Mouse (Mus musculus): Measurements from ENCODE around the gene Ube2g2. TPM values are rescaled to one million over a fixed set of nuclear protein-coding genes. Genes with fewer than 3 reads are reported as not detected.
"Not testable (repeated sequence)": the region's sequence is repeated elsewhere in the genome, so short reads cannot be mapped to it uniquely, and the experiment has no call there.

Gene Ube2g2
- total RNA-seq, 2 experiments from 2014 or later: 42.2 to 44.3 TPM

GRCm38 (mm10) chr10:77636234-77636922, 14.3 kb downstream of the Ube2g2 start:
- DNase-seq (ENCODE audit: low spot score in 2 of 2): no peak

GRCm38 (mm10) chr10:77638956-77639355, 16.9 kb downstream of the Ube2g2 start:
- DNase-seq (ENCODE audit: low spot score in 2 of 2): no peak

GRCm38 (mm10) chr10:77643160-77643559, 21.1 kb downstream of the Ube2g2 start:
- DNase-seq (ENCODE audit: low spot score in 2 of 2): no peak

GRCm38 (mm10) chr10:77645571-77645970, 23.5 kb downstream of the Ube2g2 start:
- DNase-seq (ENCODE audit: low spot score in 2 of 2): no peak

- DNase-seq (ENCODE audit: low spot score in 2 of 2): no peak
Measured at GRCm38 (mm10) chr10:77647461-77647860, 25.4 kb downstream of the Ube2g2 start.

GRCm38 (mm10) chr10:77647901-77648300, 25.8 kb downstream of the Ube2g2 start:
- DNase-seq (ENCODE audit: low spot score in 2 of 2): no peak

- no peak for DNase-seq (ENCODE audit: low spot score in 2 of 2)
Measured at GRCm38 (mm10) chr10:77652046-77652445, 30.0 kb downstream of the Ube2g2 start.

GRCm38 (mm10) chr10:77658286-77658994, 36.4 kb downstream of the Ube2g2 start:
- DNase-seq (ENCODE audit: low spot score in 2 of 2): no peak

GRCm38 (mm10) chr10:77663949-77664665, 42.0 kb downstream of the Ube2g2 start:
- DNase-seq (ENCODE audit: low spot score in 2 of 2): no peak

- DNase-seq (ENCODE audit: low spot score in 2 of 2): no peak
Measured at GRCm38 (mm10) chr10:77666342-77666741, 44.3 kb downstream of the Ube2g2 start.

- no peak for DNase-seq (ENCODE audit: low spot score in 2 of 2)
Measured at GRCm38 (mm10) chr10:77667402-77667801, 45.3 kb downstream of the Ube2g2 start.

- no peak for DNase-seq (ENCODE audit: low spot score in 2 of 2)
Measured at GRCm38 (mm10) chr10:77670710-77671109, 48.6 kb downstream of the Ube2g2 start.

- no peak for DNase-seq (ENCODE audit: low spot score in 2 of 2)
Measured at GRCm38 (mm10) chr10:77671519-77671918, 49.4 kb downstream of the Ube2g2 start.

- no peak for DNase-seq (ENCODE audit: low spot score in 2 of 2)
Measured at GRCm38 (mm10) chr10:77673765-77674164, 51.7 kb downstream of the Ube2g2 start.

GRCm38 (mm10) chr10:77677562-77677961, 55.5 kb downstream of the Ube2g2 start:
- DNase-seq (ENCODE audit: low spot score in 2 of 2): no peak

GRCm38 (mm10) chr10:77682994-77683393, 60.9 kb downstream of the Ube2g2 start:
- DNase-seq (ENCODE audit: low spot score in 2 of 2): no peak

GRCm38 (mm10) chr10:77684181-77684580, 62.1 kb downstream of the Ube2g2 start:
- no peak for DNase-seq (ENCODE audit: low spot score in 2 of 2)

- no peak for DNase-seq (ENCODE audit: low spot score in 2 of 2)
Measured at GRCm38 (mm10) chr10:77685895-77686664, 64.0 kb downstream of the Ube2g2 start, which contains the start of gene Tspear. Gene Tspear, plus strand, starts transcription at chr10:77686569.

GRCm38 (mm10) chr10:77687021-77687420, 64.9 kb downstream of the Ube2g2 start:
- DNase-seq (ENCODE audit: low spot score in 2 of 2): no peak

- DNase-seq (ENCODE audit: low spot score in 2 of 2): not testable (repeated sequence)
Measured at GRCm38 (mm10) chr10:77690356-77690807, 68.3 kb downstream of the Ube2g2 start, which contains the start of gene Gm19402. Gene Gm19402, minus strand, starts transcription at chr10:77690757.
